Mouse (Mus musculus): Measurements from ENCODE around the gene Lrrc29. TPM values are rescaled to one million over a fixed set of nuclear protein-coding genes. Genes with fewer than 3 reads are reported as not detected.
A peak's percentile ranks its signal among the peaks of the same experiment; 100 is the strongest.

The Lrrc29 gene
- polyA plus RNA-seq, 1 experiment from 2014 or later, result 0.94 TPM

DNA sequence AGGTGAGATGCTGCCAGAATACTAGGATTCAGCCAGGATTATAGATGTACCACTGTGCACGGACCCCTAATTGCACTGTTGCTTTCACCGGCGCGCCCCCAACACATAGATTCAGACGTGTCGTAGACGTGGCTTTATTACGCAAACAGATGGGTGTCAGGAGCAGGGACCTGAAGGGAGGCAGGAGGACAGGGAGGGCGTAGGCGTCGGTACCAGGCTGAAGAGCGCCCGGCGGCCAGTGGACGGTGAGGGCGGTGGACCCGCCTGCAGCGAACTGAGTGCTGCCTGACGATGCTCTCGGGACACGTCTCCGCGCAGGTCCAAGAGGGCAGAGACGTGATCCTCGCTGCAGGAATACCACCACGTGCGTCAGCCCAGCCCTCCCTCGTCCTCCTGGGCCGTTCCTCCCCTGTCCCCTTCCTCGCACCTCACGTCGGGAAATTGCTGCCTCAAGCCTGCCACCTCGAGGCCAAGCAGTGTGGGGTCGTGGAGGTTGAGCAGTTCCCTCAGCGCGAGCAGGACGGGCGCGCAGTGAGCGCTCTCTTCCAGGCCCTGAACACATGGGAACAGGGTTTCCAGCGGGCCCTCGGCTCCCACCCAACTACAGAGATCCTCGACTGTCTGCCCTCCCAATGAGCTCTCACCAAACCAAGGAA is 36.1 kb downstream of the Lrrc29 start, which contains the start of gene 4931428F04Rik:
TSS of gene 4931428F04Rik (minus strand) at position 60 of the 656 bp plus-strand sequence.
- Histone ChIP-seq H3K27me3 (replicated peaks; ENCODE audit: control insufficient read depth, insufficient read depth, low read length) (no peaks in the 10 kb centered on the region), H3K4me3 (ENCODE audit: low read length) (peak within 1 kb of the TSS; percentile 49), H3K9ac (ENCODE audit: low read depth, low read length) (peak within 1 kb of the TSS; percentile 63), H3K9me3 (ENCODE audit: control insufficient read depth, low read length) (no peaks in the 10 kb centered on the region), H3K27ac (ENCODE audit: low read depth, low read length) (peak within 1 kb of the TSS; percentile 88), H3K4me1 (ENCODE audit: control insufficient read depth, insufficient read depth, low read depth, low read length) (peaks cover 37% of the 10 kb centered on the region), H3K36me3 (ENCODE audit: control insufficient read depth, insufficient read depth, low read length) (0 out of 2 replicates have a peak, but pooled peaks cover 3% of the 10 kb centered on the region), H3K4me2 (ENCODE audit: low read length) (peak within 1 kb of the TSS; percentile 74)
- 3% methylated on average over 43 of the region's 43 CpGs for WGBS
- peak; percentile 10 for ATAC-seq

DNA sequence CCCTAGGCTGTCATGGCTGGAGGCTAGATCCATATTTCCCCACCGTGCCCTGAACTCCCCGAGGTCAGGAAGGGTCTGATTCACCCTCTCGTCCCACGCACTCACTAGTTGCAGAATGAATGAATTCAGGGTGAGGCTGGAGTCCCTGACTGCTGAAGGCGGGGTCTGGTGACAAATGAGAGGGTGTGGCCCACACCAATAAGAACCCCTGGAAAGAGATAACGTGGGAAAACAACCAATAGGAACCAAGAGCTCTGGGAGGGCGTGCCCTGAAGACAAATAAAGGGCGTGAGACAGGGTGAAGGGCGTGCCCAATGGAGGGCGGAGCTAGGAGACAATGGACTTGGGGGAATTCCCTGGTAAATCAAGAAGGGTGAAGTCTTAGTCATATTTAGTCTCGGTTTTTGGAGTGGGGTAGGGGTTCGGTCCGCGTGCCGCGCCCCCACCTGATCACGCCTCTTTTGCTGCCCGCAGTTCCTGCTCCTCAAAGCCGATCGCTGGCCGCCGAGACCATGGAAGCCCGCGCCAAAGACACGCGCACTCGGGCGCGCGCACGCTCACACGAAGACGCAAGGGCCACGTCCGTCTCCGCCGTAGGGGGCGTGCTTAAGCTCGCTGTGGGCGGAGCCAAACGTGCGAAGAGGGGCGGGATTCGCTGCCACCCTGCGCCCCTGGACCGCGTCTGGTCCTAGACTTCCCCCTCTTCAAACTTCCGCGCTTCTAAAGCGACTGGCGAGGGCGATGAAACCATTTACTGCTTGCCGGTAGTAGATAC is 36.9 kb downstream of the Lrrc29 start:
- Histone ChIP-seq H3K27ac (ENCODE audit: low read depth, low read length) (peak overlapping the region; percentile 88), H3K4me1 (ENCODE audit: control insufficient read depth, insufficient read depth, low read depth, low read length) (peaks cover 37% of the 10 kb centered on the region), H3K27me3 (replicated peaks; ENCODE audit: control insufficient read depth, insufficient read depth, low read length) (no peaks in the 10 kb centered on the region), H3K9me3 (ENCODE audit: control insufficient read depth, low read length) (no peaks in the 10 kb centered on the region), H3K36me3 (ENCODE audit: control insufficient read depth, insufficient read depth, low read length) (peaks cover 3% of the 10 kb centered on the region; the same call in 1 of the 2 replicates), H3K4me3 (ENCODE audit: low read length) (peak overlapping the region; percentile 49), H3K4me2 (ENCODE audit: low read length) (peak overlapping the region; percentile 74), H3K9ac (ENCODE audit: low read depth, low read length) (peak overlapping the region; percentile 63)
- peak; percentile 91 for ATAC-seq
- WGBS, result under 1% methylated on average over 53 of the region's 53 CpGs

- peak overlapping the region; percentile 74 for H3K4me2 ChIP-seq (ENCODE audit: low read length)
- peaks cover 3% of the 10 kb centered on the region; the same call in 1 of the 2 replicates for H3K36me3 ChIP-seq (ENCODE audit: control insufficient read depth, insufficient read depth, low read length)
- H3K4me1 ChIP-seq (ENCODE audit: control insufficient read depth, insufficient read depth, low read depth, low read length), result peaks cover 37% of the 10 kb centered on the region
- peak overlapping the region; percentile 63; the same call in 1 of the 2 replicates for H3K9ac ChIP-seq (ENCODE audit: low read depth, low read length)
- WGBS, result 76% methylated on average over 5 of the region's 5 CpGs
- peak overlapping the region; percentile 49 for H3K4me3 ChIP-seq (ENCODE audit: low read length)
- no peak overlapping the region; the same call in 1 of the 2 replicates for H3K27ac ChIP-seq (ENCODE audit: low read depth, low read length)
- no peaks in the 10 kb centered on the region for H3K27me3 ChIP-seq (replicated peaks; ENCODE audit: control insufficient read depth, insufficient read depth, low read length)
- no peaks in the 10 kb centered on the region for H3K9me3 ChIP-seq (ENCODE audit: control insufficient read depth, low read length)
- ATAC-seq, result no peak
Measured at GRCm38 (mm10) chr8:105288231-105288630, 37.8 kb downstream of the Lrrc29 start.

DNA sequence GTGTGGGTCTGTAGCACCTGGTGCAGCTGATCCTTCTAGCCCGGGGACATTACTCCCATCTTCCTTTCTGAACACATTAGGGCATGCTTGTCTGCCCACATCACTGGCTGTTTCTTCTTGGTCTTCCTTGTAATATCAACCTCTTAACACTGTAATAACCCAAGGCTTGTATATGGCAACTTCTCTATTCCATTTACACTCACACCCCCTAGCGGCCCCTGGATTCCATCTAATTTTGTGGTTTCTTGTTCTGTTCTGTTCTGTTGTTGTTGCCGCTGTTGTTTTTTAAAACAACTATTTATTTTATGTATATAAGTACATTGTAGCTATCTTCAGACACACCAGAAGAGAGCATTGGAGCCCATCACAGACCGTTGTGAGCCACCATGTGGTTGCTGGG is 39.2 kb downstream of the Lrrc29 start:
- Histone ChIP-seq H3K9ac (ENCODE audit: low read depth, low read length) (no peak overlapping the region; the same call in 1 of the 2 replicates), H3K4me3 (ENCODE audit: low read length) (no peak overlapping the region), H3K4me1 (ENCODE audit: control insufficient read depth, insufficient read depth, low read depth, low read length) (peaks cover 37% of the 10 kb centered on the region), H3K9me3 (ENCODE audit: control insufficient read depth, low read length) (no peaks in the 10 kb centered on the region), H3K36me3 (ENCODE audit: control insufficient read depth, insufficient read depth, low read length) (peaks cover 14% of the 10 kb centered on the region; the same call in 1 of the 2 replicates), H3K27me3 (replicated peaks; ENCODE audit: control insufficient read depth, insufficient read depth, low read length) (no peaks in the 10 kb centered on the region), H3K4me2 (ENCODE audit: low read length) (peak overlapping the region; percentile 74), H3K27ac (ENCODE audit: low read depth, low read length) (no peak overlapping the region)
- no peak for ATAC-seq
- 78% methylated on average over 4 of the region's 4 CpGs for WGBS

GRCm38 (mm10) chr8:105285514-105285913 is 40.6 kb downstream of the Lrrc29 start:
- Histone ChIP-seq H3K4me2 (ENCODE audit: low read length) (no peak overlapping the region), H3K4me1 (ENCODE audit: control insufficient read depth, insufficient read depth, low read depth, low read length) (peaks cover 31% of the 10 kb centered on the region), H3K4me3 (ENCODE audit: low read length) (no peak overlapping the region), H3K9me3 (ENCODE audit: control insufficient read depth, low read length) (no peaks in the 10 kb centered on the region), H3K36me3 (ENCODE audit: control insufficient read depth, insufficient read depth, low read length) (peaks cover 17% of the 10 kb centered on the region), H3K9ac (ENCODE audit: low read depth, low read length) (no peak overlapping the region), H3K27ac (ENCODE audit: low read depth, low read length) (no peak overlapping the region), H3K27me3 (replicated peaks; ENCODE audit: control insufficient read depth, insufficient read depth, low read length) (no peaks in the 10 kb centered on the region)
- ATAC-seq, result no peak
- 46% methylated on average over 12 of the region's 12 CpGs for WGBS

GRCm38 (mm10) chr8:105283074-105283473 is 43.0 kb downstream of the Lrrc29 start:
- no peaks in the 10 kb centered on the region for H3K9me3 ChIP-seq (ENCODE audit: control insufficient read depth, low read length)
- peaks cover 21% of the 10 kb centered on the region for H3K36me3 ChIP-seq (ENCODE audit: control insufficient read depth, insufficient read depth, low read length)
- no peak overlapping the region for H3K9ac ChIP-seq (ENCODE audit: low read depth, low read length)
- no peak overlapping the region for H3K4me3 ChIP-seq (ENCODE audit: low read length)
- peaks cover 28% of the 10 kb centered on the region for H3K4me1 ChIP-seq (ENCODE audit: control insufficient read depth, insufficient read depth, low read depth, low read length)
- WGBS, result 31% methylated on average over 23 of the region's 23 CpGs
- H3K4me2 ChIP-seq (ENCODE audit: low read length), result no peak overlapping the region
- H3K27me3 ChIP-seq (replicated peaks; ENCODE audit: control insufficient read depth, insufficient read depth, low read length), result peaks cover 7% of the 10 kb centered on the region
- no peak overlapping the region for H3K27ac ChIP-seq (ENCODE audit: low read depth, low read length)
- no peak for ATAC-seq

DNA sequence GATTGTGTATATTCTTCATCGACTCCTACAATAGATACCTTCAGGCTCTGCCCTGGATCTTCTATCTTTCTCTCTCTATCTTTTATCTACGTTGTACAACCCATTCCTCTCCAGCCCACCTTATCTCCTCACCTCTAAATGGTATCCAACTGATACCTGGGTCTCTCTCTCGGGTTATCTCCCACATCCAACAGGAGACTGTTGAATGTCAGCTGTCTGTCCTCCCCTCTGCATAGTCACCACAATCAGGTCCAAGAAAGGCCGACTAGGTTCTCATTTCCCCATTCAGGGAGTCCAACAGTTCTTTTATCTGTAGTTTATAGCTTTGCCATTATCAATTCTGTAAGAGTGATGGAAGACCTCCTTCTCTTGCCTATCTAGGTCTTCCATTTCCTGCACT is 43.8 kb downstream of the Lrrc29 start:
- Histone ChIP-seq H3K27ac (ENCODE audit: low read depth, low read length) (no peak overlapping the region), H3K9me3 (ENCODE audit: control insufficient read depth, low read length) (no peaks in the 10 kb centered on the region), H3K4me3 (ENCODE audit: low read length) (no peak overlapping the region), H3K4me1 (ENCODE audit: control insufficient read depth, insufficient read depth, low read depth, low read length) (peaks cover 25% of the 10 kb centered on the region), H3K27me3 (replicated peaks; ENCODE audit: control insufficient read depth, insufficient read depth, low read length) (peaks cover 8% of the 10 kb centered on the region), H3K36me3 (ENCODE audit: control insufficient read depth, insufficient read depth, low read length) (peaks cover 21% of the 10 kb centered on the region), H3K9ac (ENCODE audit: low read depth, low read length) (no peak overlapping the region), H3K4me2 (ENCODE audit: low read length) (no peak overlapping the region)
- ATAC-seq, result no peak
- WGBS, result 94% methylated on average over 4 of the region's 4 CpGs

DNA sequence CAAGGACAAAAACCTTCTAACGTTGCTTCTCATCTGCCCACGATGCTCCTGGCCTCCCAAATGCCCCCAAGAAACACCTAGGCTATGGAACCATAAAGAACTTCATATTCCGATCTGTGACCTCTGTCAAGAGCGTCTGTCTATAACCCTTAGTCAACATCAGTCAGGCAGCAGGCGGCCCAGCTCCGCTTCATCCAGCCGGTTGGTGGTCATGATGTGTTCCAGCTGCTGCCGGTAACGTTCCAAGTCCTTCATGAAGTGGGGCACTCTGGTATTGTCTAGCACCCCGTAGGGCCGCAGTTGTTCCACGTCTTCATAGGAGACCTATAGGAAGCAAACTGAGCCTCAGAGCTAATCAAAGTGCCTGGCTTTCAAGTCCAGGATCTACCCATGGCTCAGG is 44.3 kb downstream of the Lrrc29 start:
- Histone ChIP-seq H3K4me1 (ENCODE audit: control insufficient read depth, insufficient read depth, low read depth, low read length) (peaks cover 23% of the 10 kb centered on the region), H3K4me3 (ENCODE audit: low read length) (no peak overlapping the region), H3K4me2 (ENCODE audit: low read length) (no peak overlapping the region), H3K27ac (ENCODE audit: low read depth, low read length) (no peak overlapping the region), H3K27me3 (replicated peaks; ENCODE audit: control insufficient read depth, insufficient read depth, low read length) (peaks cover 12% of the 10 kb centered on the region), H3K9me3 (ENCODE audit: control insufficient read depth, low read length) (no peaks in the 10 kb centered on the region), H3K9ac (ENCODE audit: low read depth, low read length) (no peak overlapping the region), H3K36me3 (ENCODE audit: control insufficient read depth, insufficient read depth, low read length) (peaks cover 21% of the 10 kb centered on the region)
- 92% methylated on average over 12 of the region's 12 CpGs for WGBS
- ATAC-seq, result no peak

DNA sequence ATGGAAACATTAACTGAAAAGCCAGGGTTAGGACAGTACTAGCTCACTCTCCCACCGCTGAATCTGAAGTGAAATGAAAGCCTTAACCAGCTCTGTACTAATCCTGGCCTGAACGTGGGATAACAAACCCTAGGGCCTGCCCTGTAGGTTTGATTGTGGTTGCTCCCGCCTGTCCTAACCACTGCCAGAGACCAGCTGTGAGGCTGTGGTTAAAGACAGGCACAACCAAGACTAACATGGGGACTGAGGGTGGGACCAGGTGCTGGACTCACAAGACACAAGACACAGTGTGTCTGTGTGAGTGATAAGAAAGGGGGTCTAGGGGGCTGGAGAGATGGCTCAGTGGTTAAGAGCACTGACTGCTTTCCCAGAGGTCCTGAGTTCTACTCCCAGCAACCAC is 45.5 kb downstream of the Lrrc29 start:
- H3K9me3 ChIP-seq (ENCODE audit: control insufficient read depth, low read length), result no peaks in the 10 kb centered on the region
- ATAC-seq, result no peak
- no peak overlapping the region for H3K4me2 ChIP-seq (ENCODE audit: low read length)
- peaks cover 14% of the 10 kb centered on the region for H3K27me3 ChIP-seq (replicated peaks; ENCODE audit: control insufficient read depth, insufficient read depth, low read length)
- WGBS, result 79% methylated on average over 3 of the region's 3 CpGs
- H3K36me3 ChIP-seq (ENCODE audit: control insufficient read depth, insufficient read depth, low read length), result peaks cover 21% of the 10 kb centered on the region
- H3K4me1 ChIP-seq (ENCODE audit: control insufficient read depth, insufficient read depth, low read depth, low read length), result peaks cover 22% of the 10 kb centered on the region
- no peak overlapping the region for H3K4me3 ChIP-seq (ENCODE audit: low read length)
- H3K9ac ChIP-seq (ENCODE audit: low read depth, low read length), result no peak overlapping the region
- no peak overlapping the region for H3K27ac ChIP-seq (ENCODE audit: low read depth, low read length)
